Mouse (Mus musculus) liver, adult 2 months (tissue): ENCODE measurements at regions not wholly inside any gene's neighbourhood (a gene's known extent, or its start where the extent isn't known, plus 50 kb on each side); places are given as distances from the start of the nearest gene placed in this dataset.

Experiments
- DNase-seq: peaks from one replicate; pipeline ENCODE4 v3.0.0-alpha.2; 2011; ENCODE audit warnings: low read depth, low spot score; ENCODE audit errors: extremely low read depth
- H3K27ac ChIP-seq: fragments of 200-500 bp; replicated peaks from 2 replicates; pipeline ENCODE4 v1.5.1; 2012; ENCODE audit warnings: low read depth, mild to moderate bottlenecking, control low read depth, inconsistent platforms, low read length; ENCODE audit not compliant: insufficient read depth
- H3K27me3 ChIP-seq: fragments of 200-500 bp; 2 replicates; pipeline ENCODE4 v1.6.1; 2012; ENCODE audit warnings: mild to moderate bottlenecking, moderate library complexity, low read length, inconsistent platforms; ENCODE audit not compliant: control insufficient read depth, insufficient read depth
- H3K36me3 ChIP-seq: fragments of 200-500 bp; 2 replicates; pipeline ENCODE4 v1.6.1; 2012; ENCODE audit warnings: low read length, inconsistent platforms; ENCODE audit not compliant: control insufficient read depth, insufficient read depth
- H3K4me1 ChIP-seq: fragments of 200-500 bp; 2 replicates; pipeline ENCODE4 v1.6.1; 2011; ENCODE audit warnings: low read length; ENCODE audit not compliant: control insufficient read depth, insufficient read depth
- H3K4me3 ChIP-seq: fragments of 200-500 bp; 2 replicates; pipeline ENCODE4 v1.5.1; 2011; ENCODE audit warnings: low read depth, mild to moderate bottlenecking, control low read depth, low read length, moderate library complexity; ENCODE audit not compliant: insufficient read depth
- H3K79me2 ChIP-seq: fragments of 200-500 bp; 2 replicates; pipeline ENCODE4 v1.6.1; 2012; ENCODE audit warnings: inconsistent platforms, mild to moderate bottlenecking, low read length, moderate library complexity; ENCODE audit not compliant: control insufficient read depth, insufficient read depth
- H3K9ac ChIP-seq: fragments of 200-500 bp; 2 replicates; pipeline ENCODE4 v1.6.1; 2012; ENCODE audit warnings: low read depth, mild to moderate bottlenecking, control low read depth, inconsistent platforms, low read length
- CTCF ChIP-seq: fragments of 200-500 bp; IDR thresholded peaks from 2 replicates; pipeline ENCODE4 v1.5.1; 2011; ENCODE audit warnings: low read depth, low read length, control low read depth
- POLR2A ChIP-seq: fragments of 200-500 bp; IDR thresholded peaks from 2 replicates; pipeline ENCODE4 v1.6.1; 2011; ENCODE audit warnings: low read length, control low read depth; ENCODE audit not compliant: insufficient read depth; ENCODE audit errors: extremely low read depth
- WGBS: fragments of 180-500 bp; shearing (Covaris S2); methylation state at CpG from one replicate; pipeline ENCODE4 v1.1.7; 2018; 5-methylcytosine and 5-hydroxymethylcytosine counted together

GRCm38 (mm10) chr13:44030590-44030989 is 246.0 kb downstream of the Cd83 start:
- 64% methylated on average over 5 of the region's 5 CpGs for WGBS
- H3K9ac ChIP-seq: no peak overlapping the region
- no peaks in the 10 kb centered on the region for H3K27me3 ChIP-seq
- no peaks in the 10 kb centered on the region for H3K36me3 ChIP-seq
- no peak for TF ChIP-seq POLR2A
- no peak for TF ChIP-seq CTCF
- H3K79me2 ChIP-seq: no peaks in the 10 kb centered on the region
- H3K4me1 ChIP-seq: 0 out of 2 replicates have a peak, but pooled peaks cover 3% of the 10 kb centered on the region
- no peak for DNase-seq
- no peak overlapping the region for H3K27ac ChIP-seq
- H3K4me3 ChIP-seq: no peak overlapping the region

DNA sequence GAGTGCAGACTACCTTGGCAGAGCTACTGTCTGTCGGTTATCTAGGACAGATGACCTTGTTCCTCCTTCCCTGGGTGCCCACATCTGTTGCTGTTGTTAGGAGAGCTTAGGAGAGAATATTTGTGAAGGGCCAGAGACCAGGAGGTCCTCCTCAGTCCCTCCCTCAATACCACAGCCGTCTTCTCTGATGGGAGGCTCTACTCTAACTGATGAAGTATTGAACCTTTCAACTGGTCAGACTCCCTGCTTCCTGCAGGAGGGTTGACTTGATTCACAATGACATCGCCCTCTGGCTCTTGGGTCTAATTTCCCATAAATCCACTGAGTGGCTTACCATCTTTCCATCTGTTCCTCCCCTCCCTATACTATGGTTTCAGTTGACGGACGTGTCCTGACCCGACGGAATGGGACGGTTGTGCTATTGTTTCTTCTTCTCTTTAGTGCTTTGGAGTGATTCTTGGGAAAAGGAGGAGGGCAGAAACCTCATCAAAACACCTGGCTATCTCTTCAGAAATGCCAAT is 253.3 kb downstream of the Cd83 start:
- H3K4me1 ChIP-seq: no peaks in the 10 kb centered on the region
- no peak overlapping the region for H3K9ac ChIP-seq
- no peak for DNase-seq
- no peaks in the 10 kb centered on the region for H3K79me2 ChIP-seq
- no peaks in the 10 kb centered on the region for H3K27me3 ChIP-seq
- H3K4me3 ChIP-seq: no peak overlapping the region
- 90% methylated on average over 8 of the region's 8 CpGs for WGBS
- no peaks in the 10 kb centered on the region for H3K36me3 ChIP-seq
- no peak overlapping the region for H3K27ac ChIP-seq
- no peak for TF ChIP-seq CTCF
- TF ChIP-seq POLR2A: no peak

- H3K4me1 ChIP-seq: no peaks in the 10 kb centered on the region
- no peak overlapping the region for H3K9ac ChIP-seq
- no peaks in the 10 kb centered on the region for H3K36me3 ChIP-seq
- H3K27me3 ChIP-seq: no peaks in the 10 kb centered on the region
- no peak overlapping the region for H3K4me3 ChIP-seq
- H3K79me2 ChIP-seq: no peaks in the 10 kb centered on the region
- DNase-seq: no peak
- H3K27ac ChIP-seq: no peak overlapping the region
- 81% methylated on average over 7 of the region's 7 CpGs for WGBS
- TF ChIP-seq CTCF (no peak), POLR2A (no peak)
Measured at GRCm38 (mm10) chr13:44038322-44038721, 253.7 kb downstream of the Cd83 start.

- 91% methylated on average over 7 of the region's 7 CpGs for WGBS
- Histone ChIP-seq H3K27ac (no peak overlapping the region), H3K4me3 (no peak overlapping the region), H3K27me3 (no peaks in the 10 kb centered on the region), H3K36me3 (no peaks in the 10 kb centered on the region), H3K4me1 (no peaks in the 10 kb centered on the region; the same call in 1 of the 2 replicates), H3K79me2 (no peaks in the 10 kb centered on the region), H3K9ac (no peak overlapping the region)
- no peak for TF ChIP-seq CTCF
- no peak for TF ChIP-seq POLR2A
- DNase-seq: no peak
Measured at GRCm38 (mm10) chr13:44040640-44041039, 256.1 kb downstream of the Cd83 start.

DNA sequence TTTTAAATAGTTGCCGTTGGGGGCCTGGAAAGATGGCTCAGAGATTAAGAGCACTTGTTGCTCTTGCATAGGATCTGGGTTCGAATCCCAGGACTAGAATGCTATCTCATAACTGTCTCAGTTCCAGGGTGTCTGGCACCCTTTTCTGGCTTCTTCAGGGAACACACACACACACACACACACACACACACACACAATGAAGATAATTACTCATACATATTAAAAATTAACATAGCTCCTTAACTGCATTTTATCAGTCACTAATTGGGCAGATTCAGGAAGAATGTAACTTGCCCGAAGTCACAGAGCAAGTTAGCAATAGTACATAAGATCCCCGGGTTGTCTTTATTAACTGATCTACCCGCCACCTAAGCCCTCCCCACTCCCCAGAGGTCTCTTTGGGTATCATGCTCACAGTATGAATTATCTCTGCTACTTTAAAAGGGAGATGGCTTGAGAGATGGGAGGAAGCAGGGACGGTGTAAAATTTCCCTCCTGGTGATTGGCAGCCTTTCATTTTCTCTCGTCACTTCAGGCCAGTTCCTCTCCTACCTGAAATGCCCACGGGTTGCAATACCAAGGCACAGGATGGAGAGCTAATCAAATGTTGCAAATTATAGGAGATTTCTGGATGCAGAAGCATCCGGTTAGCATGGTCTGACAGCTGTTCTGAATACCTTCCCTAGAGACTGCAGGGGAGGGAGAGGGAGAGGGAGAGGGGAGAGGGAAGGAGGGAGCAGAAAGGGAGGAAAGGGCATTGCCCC is 258.3 kb downstream of the Cd83 start:
- Histone ChIP-seq H3K79me2 (no peaks in the 10 kb centered on the region), H3K36me3 (no peaks in the 10 kb centered on the region), H3K4me1 (peaks cover 2% of the 10 kb centered on the region; the same call in 1 of the 2 replicates), H3K9ac (no peak overlapping the region), H3K27me3 (no peaks in the 10 kb centered on the region), H3K27ac (no peak overlapping the region), H3K4me3 (no peak overlapping the region)
- WGBS: 66% methylated on average over 9 of the region's 9 CpGs
- TF ChIP-seq POLR2A (no peak), CTCF (no peak)
- DNase-seq: no peak

GRCm38 (mm10) chr13:44043494-44043885 is 258.9 kb downstream of the Cd83 start:
- H3K36me3 ChIP-seq: no peaks in the 10 kb centered on the region
- no peak overlapping the region for H3K27ac ChIP-seq
- H3K27me3 ChIP-seq: no peaks in the 10 kb centered on the region
- H3K79me2 ChIP-seq: no peaks in the 10 kb centered on the region
- H3K9ac ChIP-seq: no peak overlapping the region
- WGBS: 45% methylated on average over 5 of the region's 5 CpGs
- H3K4me3 ChIP-seq: no peak overlapping the region
- no peak for DNase-seq
- peaks cover 2% of the 10 kb centered on the region; the same call in 1 of the 2 replicates for H3K4me1 ChIP-seq
- TF ChIP-seq CTCF (no peak), POLR2A (no peak)
